Mouse (Mus musculus) left cerebral cortex, postnatal 36 days (tissue): ENCODE measurements at regions not wholly inside any gene's neighbourhood (a gene's known extent, or its start where the extent isn't known, plus 50 kb on each side); places are given as distances from the start of the nearest gene placed in this dataset.
A peak's percentile ranks its signal among the peaks of the same experiment; 100 is the strongest.

Source experiments
- DNase-seq, 2 experiments: peaks; one replicate each; pipeline ENCODE4 v3.0.0; 2021 to 2022; ENCODE audit warnings: low spot score in 2 of 2, mixed read lengths in 1 of 2
- intact Hi-C: fragments of 180-260 bp; cut with DNase I; formaldehyde crosslinking; loops from one replicate; pipeline ENCODE4 v1.15.1; 2025

DNA sequence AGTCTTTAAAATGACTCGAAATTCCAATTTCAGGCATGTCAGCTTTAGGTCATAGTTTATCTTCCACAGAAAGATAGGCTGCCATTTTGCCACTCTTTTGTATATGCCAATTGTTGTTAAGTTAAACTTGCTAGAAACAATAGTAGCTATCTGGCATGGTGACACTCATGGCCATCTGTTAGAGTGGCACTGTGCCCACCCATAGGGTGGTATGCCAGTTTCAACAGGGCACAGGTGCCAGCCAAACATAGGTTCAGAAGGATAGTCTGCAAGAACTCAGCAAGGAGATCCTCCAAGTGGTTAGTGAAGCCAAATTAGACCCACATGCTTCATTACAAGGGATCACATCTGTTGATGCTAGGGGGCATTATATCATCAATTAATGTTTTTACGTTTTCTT, 135.8 kb upstream of the Gm6812 start:
- no peak for DNase-seq
- intact Hi-C loops: no loop called here

DNA sequence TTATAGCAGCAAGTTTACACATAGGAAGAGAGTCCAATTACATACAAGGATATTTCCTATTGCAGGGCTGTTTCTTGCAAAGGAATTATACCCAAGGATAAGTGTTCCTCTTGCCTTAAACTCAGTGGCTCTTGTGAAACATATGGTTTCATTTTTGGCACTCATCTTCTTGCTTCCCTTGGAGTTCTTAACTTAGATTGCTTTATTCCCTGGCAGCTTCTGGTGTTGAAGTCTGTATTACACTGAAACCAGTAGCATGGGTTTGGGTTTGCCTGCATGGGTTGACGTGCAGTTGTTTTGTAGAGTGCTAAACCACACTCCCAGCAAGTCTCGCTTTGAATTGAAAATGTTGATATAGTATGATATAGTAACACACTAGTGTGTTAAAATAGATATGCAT, 116.3 kb upstream of the Gm6812 start:
- intact Hi-C loops: no loop called here
- peak in 1 of 2 experiments; percentile 4 for DNase-seq

DNA sequence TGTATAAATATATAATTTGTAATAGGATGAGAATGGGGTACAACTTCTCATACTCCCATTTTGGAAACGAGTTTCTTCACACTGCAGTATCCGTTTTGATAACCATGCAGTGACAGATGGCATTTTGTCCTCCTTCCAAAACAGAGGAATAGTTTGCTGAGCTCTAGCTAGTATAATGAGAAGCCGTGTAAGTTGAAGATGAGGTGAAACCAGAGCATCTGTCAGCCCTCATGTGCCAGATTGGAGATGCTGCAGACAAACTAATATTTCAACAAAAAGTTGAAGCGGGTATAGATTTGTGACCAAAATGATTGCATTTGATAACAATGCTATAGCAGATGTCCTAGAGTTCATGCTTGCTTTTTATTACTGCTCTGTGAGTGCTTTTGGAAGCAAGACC, 115.1 kb upstream of the Gm6812 start:
- DNase-seq: peak in 1 of 2 experiments; percentile 4
- intact Hi-C loops: no loop called here
